Mouse (Mus musculus): ENCODE data around the gene Zfp704. TPM values are rescaled to one million over a fixed set of nuclear protein-coding genes. Genes with fewer than 3 reads are reported as not detected.

Zfp704 gene
- polyA plus RNA-seq, 1 experiment, result 17.2 TPM

- H3K4me1 ChIP-seq (ENCODE audit: control insufficient read depth, insufficient read depth, low read length), result peaks cover 3% of the 10 kb centered on the region
- no peak overlapping the region for H3K27ac ChIP-seq (ENCODE audit: control insufficient read depth, insufficient read depth, low read depth, low read length)
- TF ChIP-seq CTCF (IDR thresholded peaks at IDR 0.05; ENCODE audit: control insufficient read depth, insufficient read depth, insufficient replicate concordance, low read depth, low read length) (no peak), POLR2A (IDR thresholded peaks at IDR 0.05; ENCODE audit: control insufficient read depth, low read depth, low read length) (no peak)
- H3K36me3 ChIP-seq (ENCODE audit: control insufficient read depth, insufficient read depth, low read length), result no peaks in the 10 kb centered on the region
- H3K4me3 ChIP-seq (ENCODE audit: control insufficient read depth, low read depth, low read length), result no peak overlapping the region
- H3K27me3 ChIP-seq (ENCODE audit: control insufficient read depth, insufficient read depth, low read length), result no peaks in the 10 kb centered on the region
Measured at GRCm38 (mm10) chr3:9402836-9403235, 207.0 kb downstream of the Zfp704 start.

GRCm38 (mm10) chr3:9402345-9402744 lies 207.5 kb downstream of the Zfp704 start:
- Histone ChIP-seq H3K27me3 (ENCODE audit: control insufficient read depth, insufficient read depth, low read length) (no peaks in the 10 kb centered on the region), H3K27ac (ENCODE audit: control insufficient read depth, insufficient read depth, low read depth, low read length) (no peak overlapping the region)

GRCm38 (mm10) chr3:9401685-9402084 lies 208.2 kb downstream of the Zfp704 start:
- Histone ChIP-seq H3K4me1 (ENCODE audit: control insufficient read depth, insufficient read depth, low read length) (peaks cover 3% of the 10 kb centered on the region), H3K4me3 (ENCODE audit: control insufficient read depth, low read depth, low read length) (no peak overlapping the region), H3K27ac (ENCODE audit: control insufficient read depth, insufficient read depth, low read depth, low read length) (no peak overlapping the region), H3K36me3 (ENCODE audit: control insufficient read depth, insufficient read depth, low read length) (no peaks in the 10 kb centered on the region), H3K27me3 (ENCODE audit: control insufficient read depth, insufficient read depth, low read length) (no peaks in the 10 kb centered on the region)
- TF ChIP-seq CTCF (IDR thresholded peaks at IDR 0.05; ENCODE audit: control insufficient read depth, insufficient read depth, insufficient replicate concordance, low read depth, low read length) (no peak), POLR2A (IDR thresholded peaks at IDR 0.05; ENCODE audit: control insufficient read depth, low read depth, low read length) (no peak)

More at GRCm38 (mm10) chr3:9402345-9402744, 207.5 kb downstream of the Zfp704 start:
- Histone ChIP-seq H3K4me3 (ENCODE audit: control insufficient read depth, low read depth, low read length) (no peak overlapping the region), H3K4me1 (ENCODE audit: control insufficient read depth, insufficient read depth, low read length) (peaks cover 3% of the 10 kb centered on the region), H3K36me3 (ENCODE audit: control insufficient read depth, insufficient read depth, low read length) (no peaks in the 10 kb centered on the region)
- no peak for TF ChIP-seq POLR2A (IDR thresholded peaks at IDR 0.05; ENCODE audit: control insufficient read depth, low read depth, low read length)
- no peak for TF ChIP-seq CTCF (IDR thresholded peaks at IDR 0.05; ENCODE audit: control insufficient read depth, insufficient read depth, insufficient replicate concordance, low read depth, low read length)

GRCm38 (mm10) chr3:9400886-9401221 lies 209.0 kb downstream of the Zfp704 start:
- TF ChIP-seq POLR2A (IDR thresholded peaks at IDR 0.05; ENCODE audit: control insufficient read depth, low read depth, low read length), result no peak
- no peak for TF ChIP-seq CTCF (IDR thresholded peaks at IDR 0.05; ENCODE audit: control insufficient read depth, insufficient read depth, insufficient replicate concordance, low read depth, low read length)
- H3K27ac ChIP-seq (ENCODE audit: control insufficient read depth, insufficient read depth, low read depth, low read length), result no peak overlapping the region
- peaks cover 3% of the 10 kb centered on the region for H3K4me1 ChIP-seq (ENCODE audit: control insufficient read depth, insufficient read depth, low read length)
- no peaks in the 10 kb centered on the region for H3K27me3 ChIP-seq (ENCODE audit: control insufficient read depth, insufficient read depth, low read length)
- H3K4me3 ChIP-seq (ENCODE audit: control insufficient read depth, low read depth, low read length), result no peak overlapping the region
- no peaks in the 10 kb centered on the region for H3K36me3 ChIP-seq (ENCODE audit: control insufficient read depth, insufficient read depth, low read length)

GRCm38 (mm10) chr3:9400201-9400885 lies 209.5 kb downstream of the Zfp704 start:
- TF ChIP-seq CTCF (IDR thresholded peaks at IDR 0.05; ENCODE audit: control insufficient read depth, insufficient read depth, insufficient replicate concordance, low read depth, low read length) (no peak), POLR2A (IDR thresholded peaks at IDR 0.05; ENCODE audit: control insufficient read depth, low read depth, low read length) (no peak)
- H3K27me3 ChIP-seq (ENCODE audit: control insufficient read depth, insufficient read depth, low read length), result no peaks in the 10 kb centered on the region
- peaks cover 3% of the 10 kb centered on the region for H3K4me1 ChIP-seq (ENCODE audit: control insufficient read depth, insufficient read depth, low read length)
- H3K27ac ChIP-seq (ENCODE audit: control insufficient read depth, insufficient read depth, low read depth, low read length), result no peak overlapping the region
- H3K36me3 ChIP-seq (ENCODE audit: control insufficient read depth, insufficient read depth, low read length), result no peaks in the 10 kb centered on the region
- H3K4me3 ChIP-seq (ENCODE audit: control insufficient read depth, low read depth, low read length), result no peak overlapping the region

- Histone ChIP-seq H3K27ac (ENCODE audit: control insufficient read depth, insufficient read depth, low read depth, low read length) (no peak overlapping the region), H3K36me3 (ENCODE audit: control insufficient read depth, insufficient read depth, low read length) (no peaks in the 10 kb centered on the region), H3K4me3 (ENCODE audit: control insufficient read depth, low read depth, low read length) (no peak overlapping the region), H3K4me1 (ENCODE audit: control insufficient read depth, insufficient read depth, low read length) (no peaks in the 10 kb centered on the region), H3K27me3 (ENCODE audit: control insufficient read depth, insufficient read depth, low read length) (no peaks in the 10 kb centered on the region)
- TF ChIP-seq POLR2A (IDR thresholded peaks at IDR 0.05; ENCODE audit: control insufficient read depth, low read depth, low read length) (no peak), CTCF (IDR thresholded peaks at IDR 0.05; ENCODE audit: control insufficient read depth, insufficient read depth, insufficient replicate concordance, low read depth, low read length) (no peak)
Measured at GRCm38 (mm10) chr3:9398271-9398670, 211.6 kb downstream of the Zfp704 start.
